ENCODE assay signal across 8 mouse cellular contexts in the genomic region with DNA sequence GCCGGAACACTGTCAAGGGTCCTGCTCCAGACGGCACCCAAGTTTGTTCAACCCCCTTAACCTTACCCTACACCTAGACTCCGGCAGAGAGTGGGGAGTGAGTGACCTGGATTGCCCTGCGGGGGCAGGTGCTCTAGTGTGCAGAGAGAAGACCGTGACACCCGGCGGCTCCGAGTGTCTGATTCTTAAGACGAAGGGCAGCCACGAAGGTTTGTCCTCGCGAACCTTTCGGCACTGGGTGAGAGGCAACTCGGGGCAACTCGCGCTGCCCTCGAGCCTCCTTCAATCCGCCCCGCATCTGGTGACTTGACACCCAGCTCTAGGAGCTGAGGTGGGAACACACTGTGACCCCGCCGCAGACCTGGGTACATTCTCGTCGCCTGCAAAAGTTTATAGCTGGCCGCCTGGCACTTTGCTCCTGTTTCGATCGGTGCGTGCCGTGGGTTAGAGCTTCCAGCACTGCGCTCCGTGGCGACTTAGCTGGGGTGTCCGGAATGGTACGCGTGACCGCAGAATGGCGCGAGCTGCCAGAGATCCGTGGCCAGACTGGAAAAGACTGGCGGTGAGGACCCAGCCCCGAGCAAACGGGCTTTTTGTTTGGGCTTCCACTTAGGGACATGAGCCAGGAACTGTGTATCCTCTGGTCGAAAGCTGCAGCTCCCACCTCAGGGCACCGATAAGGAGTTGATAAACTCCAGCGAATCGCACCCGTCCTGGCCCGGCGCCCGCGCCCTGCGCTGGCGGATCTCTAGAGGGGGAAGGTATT. TPM values are rescaled to one million over a fixed set of nuclear protein-coding genes. Genes with fewer than 3 reads are reported as not detected.
DNase-seq lines count a peak whose midpoint lies in the region; ATAC-seq lines count a peak whose summit lies in the region.

No protein-coding gene starts in this region.

- no peaks in the 10 kb centered on the region for H3K36me3 ChIP-seq in forebrain, embryonic 11.5 days (ENCODE audit: control insufficient read depth, insufficient read depth, low read length)
- no peaks in the 10 kb centered on the region for H3K36me3 ChIP-seq in limb, embryonic 15.5 days

- H3K4me3 ChIP-seq in forebrain, embryonic 11.5 days (ENCODE audit: low read depth, low read length) = peak overlapping the region; percentile 53
- H3K4me3 ChIP-seq in limb, embryonic 15.5 days = peak overlapping the region; percentile 52

- peaks cover 41% of the 10 kb centered on the region for H3K27me3 ChIP-seq in forebrain, embryonic 11.5 days (ENCODE audit: control insufficient read depth, insufficient read depth, low read length)
- H3K27me3 ChIP-seq in limb, embryonic 15.5 days = peaks cover 62% of the 10 kb centered on the region

- H3K9ac ChIP-seq in forebrain, embryonic 11.5 days (ENCODE audit: low read length) = no peak overlapping the region
- peak overlapping the region; percentile 23; the same call in 1 of the 2 replicates for H3K9ac ChIP-seq in limb, embryonic 15.5 days

- ATAC-seq in forebrain, embryonic 11.5 days (replicated peaks; ENCODE audit: low FRiP score) = no peak
- no peak for ATAC-seq in limb, embryonic 15.5 days (ENCODE audit: insufficient number of reproducible peaks, low FRiP score, low TSS enrichment, low read depth)

- DNase-seq in spleen, postnatal 10 days (ENCODE audit: low spot score in 2 of 2) = peak; percentile 13 to 20
- DNase-seq in spleen, postnatal 36 days (ENCODE audit: low spot score in 2 of 2) = no peak
- peak; percentile 63 for DNase-seq in forebrain, embryonic 11.5 days (ENCODE audit: low spot score)
- peak; percentile 75 to 79 for DNase-seq in heart, postnatal 36 days
- DNase-seq in naive thymus-derived CD4-positive, alpha-beta T cell, adult 2 months (ENCODE audit: low read depth) = peak; percentile 59
- peak; percentile 58 for DNase-seq in thymus, postnatal 4 days
- no peak for DNase-seq in left cerebral cortex, adult 9 months (ENCODE audit: low spot score in 2 of 2)

- H3K27ac ChIP-seq in forebrain, embryonic 11.5 days (ENCODE audit: low read depth, low read length) = no peak overlapping the region
- no peak overlapping the region for H3K27ac ChIP-seq in limb, embryonic 15.5 days

- H3K9me3 ChIP-seq in forebrain, embryonic 11.5 days (ENCODE audit: control insufficient read depth, low read length) = no peaks in the 10 kb centered on the region
- no peaks in the 10 kb centered on the region for H3K9me3 ChIP-seq in limb, embryonic 15.5 days

- intact Hi-C loops in heart, postnatal 36 days (cut with DNase I) = loop anchor here (1.0 to 10.0 kb wide), 7 partner anchors 30 to 590 kb away; a partner anchor contains a TSS

- 2% methylated on average over 52 of the region's 52 CpGs for WGBS in forebrain, embryonic 11.5 days
- under 1% methylated on average over 52 of the region's 52 CpGs for WGBS in limb, embryonic 15.5 days

- H3K4me1 ChIP-seq in forebrain, embryonic 11.5 days (replicated peaks; ENCODE audit: control insufficient read depth, insufficient read depth, low read length) = peaks cover 7% of the 10 kb centered on the region
- peaks cover 23% of the 10 kb centered on the region for H3K4me1 ChIP-seq in limb, embryonic 15.5 days

- H3K4me2 ChIP-seq in forebrain, embryonic 11.5 days (ENCODE audit: low read depth, low read length, severe bottlenecking) = peak overlapping the region; percentile 93
- peak overlapping the region; percentile 95 for H3K4me2 ChIP-seq in limb, embryonic 15.5 days

RNA-seq across cellular contexts. Expression of a gene that starts 1.5 kb away (rescaled TPM):
- polyA plus RNA-seq in forebrain, embryonic 11.5 days (2014; fragmentation: Nextera tagmentation; extraction: Ambion mirVana) = 6.9 TPM in 2 replicates
- 100 to 1,000 TPM; 239 to 306 TPM for total RNA-seq in heart, postnatal 36 days (2021)
- 5.6 and 5.9 TPM in 2 replicates for polyA plus RNA-seq in limb, embryonic 15.5 days (2015; fragmentation: Nextera tagmentation; extraction: Ambion mirVana)

Comparison
In these comparisons a context has a peak if more than half of its experiments do, and no peak if none do; other contexts are left out.
1. DNase-seq: peak in spleen, postnatal 10 days (2 of 2), forebrain, embryonic 11.5 days (single experiment), heart, postnatal 36 days (2 of 2), naive thymus-derived CD4-positive, alpha-beta T cell, adult 2 months (single experiment) and thymus, postnatal 4 days (single experiment); none in spleen, postnatal 36 days (0 of 2) and left cerebral cortex, adult 9 months (0 of 2).